Mouse (Mus musculus) cerebellum, adult 2 months (tissue): ENCODE data around the gene 9930021J03Rik.

Source experiments
- CTCF ChIP-seq: fragments of 200-500 bp; IDR thresholded peaks from 2 replicates; pipeline ENCODE4 v1.5.1; 2011; ENCODE audit warnings: low read depth, mild to moderate bottlenecking, control low read depth, low read length, moderate library complexity, borderline replicate concordance; ENCODE audit not compliant: insufficient read depth
- POLR2A ChIP-seq: fragments of 200-500 bp; IDR thresholded peaks from 2 replicates; pipeline ENCODE4 v1.6.1; 2011; ENCODE audit warnings: low read length, control low read depth, borderline replicate concordance; ENCODE audit not compliant: insufficient read depth

DNA sequence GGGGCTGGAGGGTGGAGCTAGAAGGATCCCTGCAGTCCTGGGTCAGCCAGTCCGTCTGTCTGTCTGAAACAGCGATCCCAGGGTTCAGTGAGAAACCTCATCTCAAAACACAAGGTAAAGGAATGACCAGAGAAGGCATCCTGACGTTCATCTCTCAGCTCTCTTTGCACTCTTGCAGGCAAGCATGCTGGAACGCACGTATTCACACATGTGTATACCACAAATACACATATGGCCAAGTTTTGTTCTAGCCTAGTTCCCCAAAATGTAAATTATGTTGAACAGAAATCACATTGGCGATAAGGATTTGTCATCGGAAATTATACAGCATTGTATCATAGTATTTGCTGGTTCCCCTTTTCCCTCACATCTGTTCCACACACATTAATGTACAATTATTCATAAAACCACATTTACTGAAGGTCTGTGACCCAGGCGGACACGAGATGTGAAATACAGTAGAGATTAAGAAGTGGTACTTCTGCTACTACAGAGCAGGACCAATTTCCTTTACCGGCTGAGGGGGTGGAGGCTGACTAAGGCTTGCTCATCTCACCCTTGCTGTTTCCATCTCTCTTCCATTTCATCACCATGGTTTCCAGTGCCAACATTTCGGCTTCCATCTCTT lies 44.2 kb upstream of the 9930021J03Rik start:
- no peak for TF ChIP-seq POLR2A
- no peak for TF ChIP-seq CTCF
